Mouse (Mus musculus) heart, embryonic 11.5 days (tissue): ENCODE data around the gene Slit3. TPM values are rescaled to one million over a fixed set of nuclear protein-coding genes. Genes with fewer than 3 reads are reported as not detected.

Experiments
- ATAC-seq: fragments of 200-750 bp; cut with Nextera tagmentation; replicated peaks from 2 replicates; pipeline ENCODE4 v1.8.0; 2017; ENCODE audit warnings: moderate library complexity; ENCODE audit not compliant: insufficient number of reproducible peaks, low FRiP score, low TSS enrichment
- H3K27ac ChIP-seq: fragments of 300-500 bp; sonication (generic); 2 replicates; pipeline ENCODE4 v1.5.1; 2014; ENCODE audit warnings: mild to moderate bottlenecking, low read depth, low read length
- H3K27me3 ChIP-seq: fragments of 300-500 bp; sonication (generic); 2 replicates; pipeline ENCODE4 v1.6.1; 2014; ENCODE audit warnings: mild to moderate bottlenecking, low read length, mixed read lengths; ENCODE audit not compliant: control insufficient read depth, insufficient read depth
- H3K36me3 ChIP-seq: fragments of 300-500 bp; sonication (generic); 2 replicates; pipeline ENCODE4 v1.6.1; 2014; ENCODE audit warnings: mild to moderate bottlenecking, low read length, moderate library complexity, mixed read lengths; ENCODE audit not compliant: control insufficient read depth, insufficient read depth
- H3K4me1 ChIP-seq: fragments of 300-500 bp; sonication (generic); 2 replicates; pipeline ENCODE4 v1.6.1; 2014; ENCODE audit warnings: low read length; ENCODE audit not compliant: control insufficient read depth, insufficient read depth
- H3K4me2 ChIP-seq: fragments of 300-500 bp; sonication (generic); 2 replicates; pipeline ENCODE4 v1.6.1; 2014; ENCODE audit warnings: mild to moderate bottlenecking, moderate library complexity
- H3K4me3 ChIP-seq: fragments of 300-500 bp; sonication (generic); 2 replicates; pipeline ENCODE4 v1.5.1; 2014; ENCODE audit warnings: low read depth, low read length
- H3K9ac ChIP-seq: fragments of 300-500 bp; sonication (generic); 2 replicates; pipeline ENCODE4 v1.6.1; 2014; ENCODE audit warnings: mild to moderate bottlenecking, low read depth, low read length, moderate library complexity
- H3K9me3 ChIP-seq: fragments of 300-500 bp; sonication (generic); replicated peaks from 2 replicates; pipeline ENCODE4 v1.6.1; 2016; ENCODE audit warnings: low read length; ENCODE audit not compliant: control insufficient read depth
- WGBS: fragments of 180-500 bp; shearing (Covaris S2); extraction: QIAGEN DNeasy Blood & Tissue Kit; methylation state at CpG from one replicate; pipeline ENCODE4 v1.1.7; 2014; ENCODE audit not compliant: insufficient replicate concordance; 5-methylcytosine and 5-hydroxymethylcytosine counted together
- polyA plus RNA-seq: library from polyadenylated mRNA; unstranded; fragments of >200 nt; fragmentation: Nextera tagmentation; extraction: Ambion mirVana; gene quantifications from 2 replicates; pipeline ENCODE4 v1.2.1, GENCODE M21; 2014

Slit3 gene
- polyA plus RNA-seq, 1 experiment from 2014 or later, result 26.1 TPM

DNA sequence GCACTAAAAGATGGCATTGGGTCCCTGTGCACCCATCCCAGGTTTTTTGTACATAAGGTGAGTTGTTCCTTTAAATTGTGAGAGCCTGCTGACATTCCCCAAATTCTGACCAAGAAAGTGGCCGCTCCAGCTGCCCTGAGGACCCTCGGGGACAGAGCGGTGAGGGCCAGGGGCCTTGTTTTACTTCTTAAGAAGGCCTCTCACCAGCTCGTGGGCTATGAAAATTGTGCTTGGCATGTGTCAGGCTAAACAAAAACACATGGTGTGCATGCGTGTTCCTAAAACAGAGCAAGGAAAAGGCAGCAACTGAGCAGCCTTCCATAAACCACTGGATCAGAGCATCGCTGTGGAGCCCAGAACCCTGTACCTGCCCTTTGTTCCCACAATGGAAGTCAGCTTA lies 316.5 kb downstream of the Slit3 start:
- Histone ChIP-seq H3K4me1 (no peaks in the 10 kb centered on the region; the same call in 1 of the 2 replicates), H3K36me3 (no peaks in the 10 kb centered on the region), H3K9ac (no peak overlapping the region), H3K4me3 (no peak overlapping the region), H3K4me2 (no peak overlapping the region), H3K27ac (no peak overlapping the region), H3K9me3 (no peaks in the 10 kb centered on the region), H3K27me3 (no peaks in the 10 kb centered on the region)
- 78% methylated on average over 6 of the region's 6 CpGs for WGBS
- no peak for ATAC-seq

DNA sequence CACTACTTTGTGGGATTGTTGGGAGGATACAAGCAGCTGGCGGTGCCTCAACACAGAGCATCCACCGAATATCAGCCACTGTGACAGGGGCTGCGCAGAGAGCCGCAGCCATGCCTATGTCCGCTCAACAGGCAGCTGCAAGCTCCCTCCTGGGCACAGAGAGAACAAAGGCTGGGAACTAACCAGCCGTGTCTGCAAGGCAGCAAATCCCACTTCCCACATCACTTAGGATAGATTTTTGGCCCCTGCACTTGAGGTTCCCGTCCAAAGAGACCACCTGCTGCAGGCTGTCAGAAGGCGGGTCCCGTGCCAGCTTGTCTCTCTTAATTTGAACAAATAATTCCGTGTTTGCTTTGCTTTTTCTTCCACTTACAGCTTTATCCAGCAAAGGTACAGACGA lies 319.2 kb downstream of the Slit3 start:
- WGBS, result 79% methylated on average over 11 of the region's 11 CpGs
- Histone ChIP-seq H3K4me3 (no peak overlapping the region), H3K9me3 (no peaks in the 10 kb centered on the region), H3K36me3 (no peaks in the 10 kb centered on the region), H3K4me1 (peaks cover 9% of the 10 kb centered on the region; the same call in 1 of the 2 replicates), H3K27me3 (no peaks in the 10 kb centered on the region), H3K27ac (no peak overlapping the region), H3K9ac (no peak overlapping the region), H3K4me2 (no peak overlapping the region)
- ATAC-seq, result no peak

DNA sequence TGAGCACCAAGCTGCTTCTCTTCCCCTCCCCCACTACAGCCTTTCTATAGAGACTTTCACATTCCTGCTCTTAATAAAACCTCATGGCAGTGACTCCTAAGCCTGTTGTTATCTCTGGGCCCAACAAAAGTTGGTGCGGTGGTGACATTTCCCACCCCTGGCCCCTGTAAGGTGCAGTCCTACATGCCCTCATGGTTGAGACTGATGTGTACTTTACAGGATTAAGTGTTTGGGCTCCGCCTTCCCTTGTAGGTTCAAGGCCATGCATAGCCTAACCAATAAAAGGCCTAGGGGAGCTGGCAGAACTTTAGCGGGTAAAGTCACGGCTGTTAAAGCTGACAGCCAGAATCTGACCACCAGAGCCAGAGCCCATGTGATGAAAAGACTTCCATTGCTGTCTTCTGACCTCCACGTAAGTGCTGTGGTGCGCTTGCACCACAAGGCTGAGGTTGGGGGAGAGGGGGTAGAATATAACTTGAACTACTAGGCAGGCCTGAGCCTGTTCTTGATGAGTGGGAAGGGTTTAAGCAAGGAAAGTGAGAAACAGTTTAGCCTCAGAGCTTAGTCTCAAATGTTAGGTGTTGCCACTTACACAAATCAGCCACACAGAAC lies 323.6 kb downstream of the Slit3 start:
- Histone ChIP-seq H3K27ac (no peak overlapping the region), H3K4me2 (no peak overlapping the region), H3K27me3 (no peaks in the 10 kb centered on the region), H3K36me3 (no peaks in the 10 kb centered on the region), H3K4me3 (no peak overlapping the region), H3K9me3 (no peaks in the 10 kb centered on the region), H3K4me1 (peaks cover 9% of the 10 kb centered on the region; the same call in 1 of the 2 replicates), H3K9ac (no peak overlapping the region)
- ATAC-seq, result no peak
- 64% methylated on average over 6 of the region's 6 CpGs for WGBS

DNA sequence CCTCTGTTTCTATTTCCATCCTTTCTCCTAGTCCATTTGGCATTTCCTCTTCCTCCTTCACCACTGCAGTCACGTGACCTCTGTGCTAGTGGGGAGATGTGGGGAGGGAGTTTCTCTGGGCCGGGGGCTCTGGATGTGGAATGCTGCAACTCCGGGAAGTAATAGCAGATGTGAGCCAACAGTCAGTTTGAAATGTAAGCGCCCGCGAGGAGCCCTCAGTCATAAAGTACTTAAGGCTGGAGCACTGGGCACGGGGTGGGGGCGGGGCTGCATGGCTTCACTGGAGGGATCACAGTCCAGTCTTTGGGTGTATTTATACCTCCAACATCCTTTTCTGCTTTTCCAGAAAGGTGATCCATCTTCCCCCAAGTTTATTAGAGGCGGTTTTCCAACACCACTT lies 326.9 kb downstream of the Slit3 start:
- ATAC-seq, result no peak
- 57% methylated on average over 9 of the region's 9 CpGs for WGBS
- Histone ChIP-seq H3K9me3 (no peaks in the 10 kb centered on the region), H3K36me3 (no peaks in the 10 kb centered on the region), H3K9ac (no peak overlapping the region), H3K27me3 (no peaks in the 10 kb centered on the region), H3K4me3 (no peak overlapping the region), H3K4me2 (no peak overlapping the region), H3K4me1 (peaks cover 19% of the 10 kb centered on the region), H3K27ac (no peak overlapping the region)

- Histone ChIP-seq H3K27me3 (0 out of 2 replicates have a peak, but pooled peaks cover 2% of the 10 kb centered on the region), H3K9me3 (no peaks in the 10 kb centered on the region), H3K4me1 (peaks cover 15% of the 10 kb centered on the region), H3K36me3 (no peaks in the 10 kb centered on the region), H3K4me3 (no peak overlapping the region), H3K27ac (no peak overlapping the region), H3K9ac (no peak overlapping the region), H3K4me2 (no peak overlapping the region)
- WGBS, result 81% methylated on average over 6 of the region's 6 CpGs
- no peak for ATAC-seq
Measured at GRCm38 (mm10) chr11:35449199-35449598, 328.2 kb downstream of the Slit3 start.

DNA sequence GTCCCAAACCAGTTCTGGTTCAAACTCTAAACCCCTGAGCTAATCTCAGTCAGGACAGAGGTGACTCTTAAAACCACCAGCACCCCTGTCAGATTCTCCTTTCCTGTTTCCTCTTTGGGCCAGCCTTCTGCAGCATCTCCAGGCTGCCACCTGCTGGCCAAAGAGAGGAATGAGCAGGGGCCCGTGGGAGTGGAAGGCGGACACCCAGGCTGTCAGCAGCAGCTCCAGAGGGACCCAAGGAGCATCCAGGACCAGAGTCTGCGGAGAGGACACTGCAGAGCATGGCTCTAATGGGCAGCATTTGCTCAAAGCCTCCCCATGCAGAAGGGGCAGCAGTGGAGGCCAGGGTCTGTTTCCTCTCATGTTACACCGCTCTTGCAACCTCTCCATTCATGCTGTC lies 330.6 kb downstream of the Slit3 start:
- peaks cover 9% of the 10 kb centered on the region; the same call in 1 of the 2 replicates for H3K4me1 ChIP-seq
- no peak overlapping the region for H3K9ac ChIP-seq
- no peak overlapping the region for H3K4me2 ChIP-seq
- H3K27me3 ChIP-seq, result 0 out of 2 replicates have a peak, but pooled peaks cover 2% of the 10 kb centered on the region
- no peak overlapping the region for H3K4me3 ChIP-seq
- 28% methylated on average over 4 of the region's 4 CpGs for WGBS
- no peak overlapping the region for H3K27ac ChIP-seq
- H3K36me3 ChIP-seq, result no peaks in the 10 kb centered on the region
- H3K9me3 ChIP-seq, result no peaks in the 10 kb centered on the region
- ATAC-seq, result no peak

- 0 out of 2 replicates have a peak, but pooled peaks cover 2% of the 10 kb centered on the region for H3K27me3 ChIP-seq
- peaks cover 9% of the 10 kb centered on the region; the same call in 1 of the 2 replicates for H3K4me1 ChIP-seq
- 35% methylated on average over 5 of the region's 5 CpGs for WGBS
- H3K4me3 ChIP-seq, result no peak overlapping the region
- H3K36me3 ChIP-seq, result no peaks in the 10 kb centered on the region
- H3K4me2 ChIP-seq, result no peak overlapping the region
- no peaks in the 10 kb centered on the region for H3K9me3 ChIP-seq
- H3K27ac ChIP-seq, result no peak overlapping the region
- H3K9ac ChIP-seq, result no peak overlapping the region
- 0 out of 2 replicates have a peak, but pooled peaks have one; percentile 32 for ATAC-seq
Measured at GRCm38 (mm10) chr11:35452413-35452812, 331.4 kb downstream of the Slit3 start.

DNA sequence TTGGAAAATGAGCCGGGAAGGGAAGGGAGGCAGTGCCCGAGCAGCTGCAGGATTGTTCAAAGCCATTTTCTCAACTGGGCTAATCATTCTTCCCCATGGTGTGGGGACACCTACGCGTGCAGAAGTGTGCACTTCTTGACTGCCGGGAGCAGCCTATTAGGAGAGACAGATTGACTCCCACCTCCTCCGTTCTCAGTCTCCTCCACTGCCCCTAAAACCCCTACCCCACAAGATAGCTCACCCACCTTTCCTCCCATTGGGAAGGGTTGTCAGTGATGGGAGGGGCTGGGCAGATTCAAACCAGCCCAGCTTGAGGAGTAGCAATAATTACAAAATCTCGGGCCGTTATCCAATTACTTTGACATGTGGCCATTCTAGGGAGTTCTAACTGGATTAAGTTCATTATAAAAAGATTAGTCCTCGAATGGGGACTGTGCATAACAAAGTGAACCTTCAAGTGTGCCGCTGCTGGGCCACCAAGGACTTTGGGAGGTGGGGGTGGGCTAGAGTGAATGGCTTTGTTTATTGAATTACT lies 333.2 kb downstream of the Slit3 start:
- WGBS, result 45% methylated on average over 10 of the region's 10 CpGs
- H3K4me2 ChIP-seq, result no peak overlapping the region
- no peak overlapping the region for H3K4me3 ChIP-seq
- H3K27me3 ChIP-seq, result 0 out of 2 replicates have a peak, but pooled peaks cover 2% of the 10 kb centered on the region
- ATAC-seq, result no peak
- H3K9me3 ChIP-seq, result no peaks in the 10 kb centered on the region
- no peak overlapping the region for H3K27ac ChIP-seq
- H3K36me3 ChIP-seq, result no peaks in the 10 kb centered on the region
- H3K9ac ChIP-seq, result no peak overlapping the region
- peaks cover 9% of the 10 kb centered on the region; the same call in 1 of the 2 replicates for H3K4me1 ChIP-seq

- 85% methylated on average over 4 of the region's 4 CpGs for WGBS
- Histone ChIP-seq H3K4me2 (no peak overlapping the region), H3K27me3 (0 out of 2 replicates have a peak, but pooled peaks cover 2% of the 10 kb centered on the region), H3K4me3 (no peak overlapping the region), H3K9ac (no peak overlapping the region), H3K9me3 (no peaks in the 10 kb centered on the region), H3K36me3 (no peaks in the 10 kb centered on the region), H3K27ac (no peak overlapping the region), H3K4me1 (peaks cover 9% of the 10 kb centered on the region; the same call in 1 of the 2 replicates)
- ATAC-seq, result no peak
Measured at GRCm38 (mm10) chr11:35454781-35455180, 333.8 kb downstream of the Slit3 start.
